Mouse (Mus musculus) kidney, adult 2 months (tissue): ENCODE data around the gene Cyp2c55. TPM values are rescaled to one million over a fixed set of nuclear protein-coding genes. Genes with fewer than 3 reads are reported as not detected.

Experiments
- DNase-seq: peaks from one replicate; pipeline ENCODE4 v3.0.0; 2021
- H3K27ac ChIP-seq: fragments of 200-500 bp; 2 replicates; pipeline ENCODE4 v1.5.1; 2012; ENCODE audit warnings: low read depth, low read length, control low read depth, inconsistent platforms; ENCODE audit not compliant: insufficient read depth
- H3K27me3 ChIP-seq: fragments of 200-500 bp; replicated peaks from 2 replicates; pipeline ENCODE4 v1.6.1; 2012; ENCODE audit warnings: mild to moderate bottlenecking, moderate library complexity, low read length, inconsistent platforms; ENCODE audit not compliant: control insufficient read depth, insufficient read depth
- H3K36me3 ChIP-seq: fragments of 200-500 bp; 2 replicates; pipeline ENCODE4 v1.6.1; 2012; ENCODE audit warnings: mild to moderate bottlenecking, moderate library complexity, low read length, inconsistent platforms; ENCODE audit not compliant: control insufficient read depth, insufficient read depth
- H3K4me1 ChIP-seq: fragments of 200-500 bp; 2 replicates; pipeline ENCODE4 v1.6.1; 2011; ENCODE audit warnings: low read length; ENCODE audit not compliant: control insufficient read depth, insufficient read depth
- H3K4me3 ChIP-seq: fragments of 200-500 bp; 2 replicates; pipeline ENCODE4 v1.5.1; 2011; ENCODE audit warnings: mild to moderate bottlenecking, low read depth, low read length, control low read depth; ENCODE audit not compliant: insufficient read depth
- CTCF ChIP-seq: fragments of 200-500 bp; conservative IDR thresholded peaks from 2 replicates; pipeline ENCODE4 v1.5.1; 2011; ENCODE audit warnings: low read depth, mild to moderate bottlenecking, control low read depth, low read length, moderate library complexity, mixed read lengths; ENCODE audit not compliant: insufficient read depth, insufficient read length
- POLR2A ChIP-seq: fragments of 200-500 bp; IDR thresholded peaks from one replicate; pipeline ENCODE4 v1.6.1; 2011; ENCODE audit warnings: low read depth, low read length, control low read depth
- WGBS: fragments of 180-500 bp; shearing (Covaris S2); methylation state at CpG from one replicate; pipeline ENCODE4 v1.1.7; 2018; 5-methylcytosine and 5-hydroxymethylcytosine counted together
- polyA plus RNA-seq: library from polyadenylated mRNA; depleted of rRNA; stranded (reverse); fragments of >200 nt; gene quantifications from 2 replicates; pipeline ENCODE4 v1.2.3, GENCODE M21; 2012; rRNA removed

Cyp2c55 gene
- polyA plus RNA-seq = 0.09 TPM in 1 of 2 replicates, not detected in the other

GRCm38 (mm10) chr19:39006715-39007114 lies at the start of gene Cyp2c55:
TSS of gene Cyp2c55 (plus strand) at chr19:39007019.
- Histone ChIP-seq H3K4me1 (no peaks in the 10 kb centered on the region), H3K27ac (no peak within 1 kb of the TSS), H3K27me3 (no peaks in the 10 kb centered on the region), H3K4me3 (no peak within 1 kb of the TSS), H3K36me3 (no peaks in the 10 kb centered on the region)
- TF ChIP-seq CTCF = no peak
- TF ChIP-seq POLR2A = no peak
- no peak for DNase-seq

DNA sequence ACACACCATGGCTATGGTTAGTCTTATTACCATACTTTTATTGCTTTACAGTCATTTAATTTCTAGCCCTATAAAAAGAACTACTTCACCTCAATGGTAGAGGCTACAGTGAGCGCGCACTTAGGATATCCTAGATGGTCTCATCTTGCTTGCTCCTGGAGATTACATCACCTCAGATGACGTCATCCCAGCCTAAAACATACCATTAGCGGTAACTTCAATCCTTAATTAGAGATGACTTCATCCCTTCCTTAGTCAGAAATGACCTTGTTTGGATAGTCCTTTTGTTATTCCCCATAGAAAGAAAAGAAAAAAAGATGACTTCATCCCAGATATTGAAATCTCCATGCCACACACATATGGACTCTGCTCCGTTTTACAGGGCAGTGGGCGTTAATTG lies 36.1 kb upstream of the Cyp2c55 start:
- Histone ChIP-seq H3K36me3 (no peaks in the 10 kb centered on the region), H3K27me3 (no peaks in the 10 kb centered on the region), H3K4me1 (no peaks in the 10 kb centered on the region), H3K27ac (no peak overlapping the region), H3K4me3 (no peak overlapping the region)
- DNase-seq = no peak
- WGBS = 95% methylated on average over 6 of the region's 6 CpGs
- no peak for TF ChIP-seq CTCF
- no peak for TF ChIP-seq POLR2A

GRCm38 (mm10) chr19:38972581-38972980 lies 34.2 kb upstream of the Cyp2c55 start:
- no peaks in the 10 kb centered on the region for H3K4me1 ChIP-seq
- WGBS = 82% methylated on average over 5 of the region's 5 CpGs
- no peak overlapping the region for H3K27ac ChIP-seq
- TF ChIP-seq POLR2A = no peak
- DNase-seq = no peak
- H3K36me3 ChIP-seq = no peaks in the 10 kb centered on the region
- H3K4me3 ChIP-seq = no peak overlapping the region
- H3K27me3 ChIP-seq = no peaks in the 10 kb centered on the region

DNA sequence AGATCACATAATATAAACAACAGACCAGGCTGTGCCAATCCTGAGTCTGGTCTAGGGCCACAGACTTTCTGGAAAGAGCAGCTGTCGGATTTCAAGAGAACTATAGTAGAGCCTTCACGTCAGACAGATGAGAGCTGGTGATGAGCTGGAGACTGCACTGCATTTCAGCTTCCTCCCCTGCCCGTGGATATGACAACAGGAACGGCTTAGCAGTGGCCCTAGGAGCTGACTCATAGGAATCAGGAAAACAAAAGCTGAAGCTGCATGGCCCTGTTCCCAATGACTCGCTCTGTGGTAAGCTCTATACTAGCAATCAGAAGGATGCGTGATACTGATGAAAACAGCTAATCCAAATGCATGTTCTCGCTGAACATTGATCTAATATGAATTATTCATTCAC lies 33.2 kb upstream of the Cyp2c55 start:
- no peak for TF ChIP-seq CTCF
- TF ChIP-seq POLR2A = no peak
- Histone ChIP-seq H3K27me3 (no peaks in the 10 kb centered on the region), H3K27ac (no peak overlapping the region), H3K4me1 (no peaks in the 10 kb centered on the region), H3K4me3 (no peak overlapping the region), H3K36me3 (no peaks in the 10 kb centered on the region)
- no peak for DNase-seq
- WGBS = 63% methylated on average over 7 of the region's 7 CpGs

DNA sequence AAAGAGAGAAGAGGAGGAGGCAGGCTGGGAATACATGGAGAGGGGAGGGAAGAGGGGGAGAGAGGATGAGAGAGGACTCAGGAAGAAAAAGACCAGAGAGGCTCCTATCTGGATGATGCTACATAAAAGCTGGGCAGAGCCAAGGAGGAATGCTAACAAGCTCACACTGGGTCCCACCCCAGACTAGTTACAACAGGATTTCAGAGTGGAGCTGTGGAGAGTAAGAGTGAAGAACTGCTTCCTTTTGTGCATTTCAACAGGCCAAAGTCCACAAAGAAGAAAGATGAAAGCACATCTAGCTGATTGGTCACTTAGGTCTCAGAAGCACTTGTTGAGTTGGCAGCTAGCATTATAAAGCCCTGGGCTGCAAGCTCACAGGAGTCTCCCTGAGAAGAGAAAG lies 30.6 kb upstream of the Cyp2c55 start:
- H3K36me3 ChIP-seq = no peaks in the 10 kb centered on the region
- H3K4me1 ChIP-seq = no peaks in the 10 kb centered on the region
- no peaks in the 10 kb centered on the region for H3K27me3 ChIP-seq
- DNase-seq = no peak
- no peak overlapping the region for H3K4me3 ChIP-seq
- H3K27ac ChIP-seq = no peak overlapping the region
- TF ChIP-seq CTCF = no peak
- no peak for TF ChIP-seq POLR2A

GRCm38 (mm10) chr19:38981966-38982365 lies 24.9 kb upstream of the Cyp2c55 start:
- Histone ChIP-seq H3K4me3 (no peak overlapping the region), H3K27me3 (no peaks in the 10 kb centered on the region), H3K36me3 (no peaks in the 10 kb centered on the region), H3K27ac (no peak overlapping the region), H3K4me1 (no peaks in the 10 kb centered on the region)
- TF ChIP-seq POLR2A = no peak
- TF ChIP-seq CTCF = no peak
- peak; percentile 52 for DNase-seq
- WGBS = 0% methylated on average over 1 of the region's 1 CpGs

DNA sequence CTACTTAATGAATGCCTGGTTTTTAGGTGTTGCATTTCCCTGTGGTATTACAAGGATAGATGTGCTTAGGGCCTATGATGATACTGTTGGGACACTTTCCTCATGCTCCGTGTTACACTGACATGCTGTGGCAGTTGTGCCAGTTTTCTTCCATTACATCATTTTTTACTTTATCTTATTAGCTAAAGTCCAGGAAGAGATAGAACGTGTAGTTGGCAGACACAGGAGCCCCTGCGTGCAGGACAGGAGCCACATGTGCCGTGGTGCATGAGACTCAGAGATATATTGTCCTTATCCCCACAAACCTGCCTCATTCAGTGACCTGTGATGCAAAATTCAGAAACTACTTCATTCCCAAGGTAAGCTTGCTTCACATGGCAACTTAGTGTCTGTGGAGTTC lies 8.6 kb upstream of the Cyp2c55 start:
- H3K27ac ChIP-seq = no peak overlapping the region
- WGBS = 77% methylated on average over 4 of the region's 4 CpGs
- H3K27me3 ChIP-seq = no peaks in the 10 kb centered on the region
- DNase-seq = no peak
- H3K36me3 ChIP-seq = no peaks in the 10 kb centered on the region
- H3K4me1 ChIP-seq = no peaks in the 10 kb centered on the region
- TF ChIP-seq POLR2A = no peak
- TF ChIP-seq CTCF = no peak
- no peak overlapping the region for H3K4me3 ChIP-seq

- TF ChIP-seq POLR2A (no peak), CTCF (no peak)
- Histone ChIP-seq H3K36me3 (no peaks in the 10 kb centered on the region), H3K27me3 (no peaks in the 10 kb centered on the region), H3K4me3 (no peak overlapping the region), H3K27ac (no peak overlapping the region), H3K4me1 (no peaks in the 10 kb centered on the region)
- DNase-seq = no peak
- WGBS = 35% methylated on average over 1 of the region's 1 CpGs
Observed at GRCm38 (mm10) chr19:38998676-38999075, 8.1 kb upstream of the Cyp2c55 start.
